Mouse (Mus musculus): ENCODE data around the gene Zcwpw1. TPM values are rescaled to one million over a fixed set of nuclear protein-coding genes. Genes with fewer than 3 reads are reported as not detected.

The Zcwpw1 gene
- 3.8 and 4.9 TPM in 2 replicates for total RNA-seq (2014; rRNA removed)
- 11.4 TPM in 2 replicates for polyA plus RNA-seq (2015; fragmentation: Nextera tagmentation; extraction: Ambion mirVana)

- peak; percentile 91 for TF ChIP-seq CTCF (IDR thresholded peaks at IDR 0.05; ENCODE audit: low read depth)
- under 1% methylated on average over 48 of the region's 48 CpGs for WGBS
- H3K4me3 ChIP-seq (ENCODE audit: low read length): peak within 1 kb of the TSS; percentile 80
These were observed at the start of gene Zcwpw1, which contains the start of gene Mepce for GRCm38 (mm10) chr5:137787151-137787928. Zcwpw1 (plus strand) TSS chr5:137787798. Mepce (minus strand) TSS chr5:137787655.

GRCm38 (mm10) chr5:137738516-137738915 is 49.1 kb upstream of the Zcwpw1 start:
- Histone ChIP-seq H3K4me3 (ENCODE audit: low read length) (peak overlapping the region; percentile 67; the same call in 1 of the 2 replicates), H3K9ac (replicated peaks; ENCODE audit: low read length) (peak overlapping the region; percentile 81; the same call in 1 of the 2 replicates), H3K4me2 (ENCODE audit: low read depth, low read length) (peak overlapping the region; percentile 72), H3K36me3 (ENCODE audit: insufficient read depth, low read length) (peaks cover 8% of the 10 kb centered on the region), H3K4me1 (ENCODE audit: insufficient read depth, low read length) (peaks cover 40% of the 10 kb centered on the region), H3K27ac (peak overlapping the region; percentile 83; the same call in 1 of the 2 replicates), H3K27me3 (ENCODE audit: insufficient read depth, low read length) (no peaks in the 10 kb centered on the region), H3K9me3 (ENCODE audit: low read length) (no peaks in the 10 kb centered on the region)
- 18% methylated on average over 5 of the region's 5 CpGs for WGBS
- peak; percentile 74 for TF ChIP-seq CTCF (IDR thresholded peaks at IDR 0.05; ENCODE audit: low read depth)
- peak; percentile 59 for DNase-seq (ENCODE audit: low spot score)
- ATAC-seq: no peak

More at GRCm38 (mm10) chr5:137787151-137787928, at the start of gene Zcwpw1, which contains the start of gene Mepce:
- Histone ChIP-seq H3K9ac (replicated peaks; ENCODE audit: low read length) (peak within 1 kb of the TSS; percentile 93), H3K9me3 (ENCODE audit: low read length) (no peaks in the 10 kb centered on the region), H3K27me3 (ENCODE audit: insufficient read depth, low read length) (no peaks in the 10 kb centered on the region), H3K36me3 (ENCODE audit: insufficient read depth, low read length) (peaks cover 9% of the 10 kb centered on the region; the same call in 1 of the 2 replicates), H3K4me2 (ENCODE audit: low read depth, low read length) (peak within 1 kb of the TSS; percentile 87), H3K27ac (peak within 1 kb of the TSS; percentile 98), H3K4me1 (ENCODE audit: insufficient read depth, low read length) (peaks cover 22% of the 10 kb centered on the region)
- DNase-seq (ENCODE audit: low spot score): peak; percentile 98
- ATAC-seq: peak; percentile 70

GRCm38 (mm10) chr5:137739471-137739870 is 48.1 kb upstream of the Zcwpw1 start:
- no peaks in the 10 kb centered on the region for H3K9me3 ChIP-seq (ENCODE audit: low read length)
- peak overlapping the region; percentile 67 for H3K4me3 ChIP-seq (ENCODE audit: low read length)
- H3K4me1 ChIP-seq (ENCODE audit: insufficient read depth, low read length): peaks cover 32% of the 10 kb centered on the region
- no peak for DNase-seq (ENCODE audit: low spot score)
- peak overlapping the region; percentile 83 for H3K27ac ChIP-seq
- no peak for TF ChIP-seq CTCF (IDR thresholded peaks at IDR 0.05; ENCODE audit: low read depth)
- H3K36me3 ChIP-seq (ENCODE audit: insufficient read depth, low read length): peaks cover 8% of the 10 kb centered on the region
- peak overlapping the region; percentile 72 for H3K4me2 ChIP-seq (ENCODE audit: low read depth, low read length)
- no peaks in the 10 kb centered on the region for H3K27me3 ChIP-seq (ENCODE audit: insufficient read depth, low read length)
- ATAC-seq: no peak
- H3K9ac ChIP-seq (replicated peaks; ENCODE audit: low read length): peak overlapping the region; percentile 81
- WGBS: 34% methylated on average over 9 of the region's 9 CpGs

DNA sequence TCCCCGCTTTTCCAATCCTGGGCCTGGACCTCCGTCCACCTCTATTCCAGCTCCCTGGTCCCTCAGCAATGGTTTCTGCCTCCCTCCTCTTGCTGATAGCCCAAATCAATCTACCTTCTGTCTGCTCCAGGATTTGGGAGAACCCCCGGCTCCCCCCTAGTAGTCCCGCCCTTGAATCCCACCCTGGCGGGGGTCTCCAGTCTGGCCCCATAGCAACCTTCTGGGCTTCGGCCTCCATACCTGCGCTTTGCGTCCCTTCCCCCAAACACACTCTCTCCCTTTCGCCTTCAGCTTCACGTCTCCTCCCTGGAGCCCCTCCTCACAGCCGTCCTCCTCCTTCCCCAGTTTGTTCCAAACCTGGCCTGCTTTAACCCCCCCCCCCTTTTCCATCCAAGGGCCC is 47.1 kb upstream of the Zcwpw1 start:
- Histone ChIP-seq H3K4me2 (ENCODE audit: low read depth, low read length) (peak overlapping the region; percentile 72), H3K9me3 (ENCODE audit: low read length) (no peaks in the 10 kb centered on the region), H3K36me3 (ENCODE audit: insufficient read depth, low read length) (peaks cover 1% of the 10 kb centered on the region), H3K27me3 (ENCODE audit: insufficient read depth, low read length) (no peaks in the 10 kb centered on the region), H3K4me3 (ENCODE audit: low read length) (peak overlapping the region; percentile 67), H3K27ac (peak overlapping the region; percentile 83), H3K9ac (replicated peaks; ENCODE audit: low read length) (peak overlapping the region; percentile 81), H3K4me1 (ENCODE audit: insufficient read depth, low read length) (peaks cover 22% of the 10 kb centered on the region)
- ATAC-seq (peak; percentile 1), DNase-seq (ENCODE audit: low spot score) (peak; percentile 47)
- 3% methylated on average over 6 of the region's 11 CpGs for WGBS
- TF ChIP-seq CTCF (IDR thresholded peaks at IDR 0.05; ENCODE audit: low read depth): no peak

GRCm38 (mm10) chr5:137741023-137741931 is 46.3 kb upstream of the Zcwpw1 start, which contains the start of gene Nyap1:
Nyap1 (minus strand) TSS chr5:137741607.
- WGBS: 3% methylated on average over 58 of the region's 71 CpGs

DNA sequence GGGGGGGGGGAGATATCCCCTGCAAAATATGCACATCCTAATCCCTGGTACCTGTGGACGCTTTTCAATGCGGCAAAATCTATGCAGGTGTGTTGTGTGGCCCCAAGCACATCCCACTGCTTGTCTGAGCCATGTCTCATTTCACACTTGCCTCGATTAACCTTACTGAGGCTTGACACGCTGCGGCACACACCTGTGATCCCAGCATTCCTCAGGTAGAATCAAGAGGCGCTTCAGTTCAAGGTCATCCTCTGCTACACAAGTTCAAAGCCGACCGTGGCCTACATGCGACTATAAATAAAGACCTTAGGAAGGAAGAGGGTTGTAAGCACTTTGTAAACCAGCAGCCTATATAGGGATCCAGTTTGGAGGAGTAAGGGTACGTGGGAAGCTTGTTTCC is 45.5 kb upstream of the Zcwpw1 start:
- no peaks in the 10 kb centered on the region for H3K27me3 ChIP-seq (ENCODE audit: insufficient read depth, low read length)
- WGBS: 66% methylated on average over 10 of the region's 10 CpGs
- no peaks in the 10 kb centered on the region for H3K9me3 ChIP-seq (ENCODE audit: low read length)
- H3K4me3 ChIP-seq (ENCODE audit: low read length): peak overlapping the region; percentile 67
- peak overlapping the region; percentile 72 for H3K4me2 ChIP-seq (ENCODE audit: low read depth, low read length)
- peaks cover 20% of the 10 kb centered on the region for H3K4me1 ChIP-seq (ENCODE audit: insufficient read depth, low read length)
- TF ChIP-seq CTCF (IDR thresholded peaks at IDR 0.05; ENCODE audit: low read depth): no peak
- H3K9ac ChIP-seq (replicated peaks; ENCODE audit: low read length): 0 out of 2 replicates have a peak overlapping the region, but pooled peaks have one; percentile 81
- ATAC-seq (no peak), DNase-seq (ENCODE audit: low spot score) (no peak)
- peak overlapping the region; percentile 83; the same call in 1 of the 2 replicates for H3K27ac ChIP-seq
- H3K36me3 ChIP-seq (ENCODE audit: insufficient read depth, low read length): no peaks in the 10 kb centered on the region

More at GRCm38 (mm10) chr5:137741023-137741931, 46.3 kb upstream of the Zcwpw1 start, which contains the start of gene Nyap1:
- peak; percentile 81 for TF ChIP-seq CTCF (IDR thresholded peaks at IDR 0.05; ENCODE audit: low read depth)
- H3K36me3 ChIP-seq (ENCODE audit: insufficient read depth, low read length): no peaks in the 10 kb centered on the region
- peak within 1 kb of the TSS; percentile 72 for H3K4me2 ChIP-seq (ENCODE audit: low read depth, low read length)
- ATAC-seq (peak; percentile 85), DNase-seq (ENCODE audit: low spot score) (peak; percentile 88)
- peak within 1 kb of the TSS; percentile 67 for H3K4me3 ChIP-seq (ENCODE audit: low read length)
- H3K4me1 ChIP-seq (ENCODE audit: insufficient read depth, low read length): peaks cover 20% of the 10 kb centered on the region
- peak within 1 kb of the TSS; percentile 83 for H3K27ac ChIP-seq
- no peaks in the 10 kb centered on the region for H3K27me3 ChIP-seq (ENCODE audit: insufficient read depth, low read length)
- H3K9me3 ChIP-seq (ENCODE audit: low read length): no peaks in the 10 kb centered on the region
- peak within 1 kb of the TSS; percentile 81 for H3K9ac ChIP-seq (replicated peaks; ENCODE audit: low read length)

Data from hindbrain, postnatal 0 days (tissue).